Mouse (Mus musculus) hindlimb bud, embryonic 11.5 days (tissue): ENCODE data around the gene Micall2.
"Not testable (repeated sequence)": the region's sequence is repeated elsewhere in the genome, so short reads cannot be mapped to it uniquely, and the experiment has no call there.

Source experiments
- DNase-seq: peaks from one replicate; pipeline ENCODE4 v3.0.0-alpha.2; 2012; ENCODE audit warnings: low read depth, low spot score; ENCODE audit errors: extremely low spot score

Micall2 gene

DNA sequence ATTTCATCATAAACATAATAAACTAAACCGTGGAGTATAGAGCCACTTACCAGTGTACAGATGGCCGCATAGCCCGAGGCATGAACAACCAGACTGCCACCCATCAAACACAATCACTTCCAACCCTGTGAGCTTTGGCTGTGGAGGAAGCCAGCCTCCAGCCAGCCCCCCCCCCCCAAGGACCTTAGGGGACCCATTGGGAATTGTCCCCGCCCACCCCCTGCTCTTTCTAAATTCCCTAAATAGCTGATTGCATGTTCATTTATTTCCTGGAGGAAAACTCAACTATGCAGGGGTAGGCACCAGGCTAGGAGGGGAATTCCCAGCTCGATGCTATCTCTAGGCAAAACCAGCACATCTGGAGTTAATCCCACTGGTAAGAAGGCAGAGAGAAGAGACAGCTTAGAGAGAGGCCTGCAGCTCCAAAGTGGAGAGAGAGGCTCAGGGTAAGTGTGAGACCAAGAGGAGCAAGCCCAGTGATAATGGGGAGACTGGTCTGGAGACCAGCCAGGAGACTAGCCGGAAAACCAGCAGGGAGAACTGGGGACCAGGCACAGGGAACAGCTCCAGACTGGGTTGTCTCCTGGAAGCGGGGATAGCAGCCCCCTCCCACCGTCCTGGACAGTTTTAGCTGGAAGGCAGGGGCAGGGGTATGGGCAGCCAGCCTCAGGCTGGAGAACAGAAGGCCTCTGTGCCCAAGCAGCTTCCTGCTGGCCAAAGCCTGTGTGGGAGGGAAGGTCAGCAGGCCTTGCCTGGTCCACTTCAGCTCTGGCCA lies 5.2 kb downstream of the Micall2 start:
- DNase-seq = no peak

DNA sequence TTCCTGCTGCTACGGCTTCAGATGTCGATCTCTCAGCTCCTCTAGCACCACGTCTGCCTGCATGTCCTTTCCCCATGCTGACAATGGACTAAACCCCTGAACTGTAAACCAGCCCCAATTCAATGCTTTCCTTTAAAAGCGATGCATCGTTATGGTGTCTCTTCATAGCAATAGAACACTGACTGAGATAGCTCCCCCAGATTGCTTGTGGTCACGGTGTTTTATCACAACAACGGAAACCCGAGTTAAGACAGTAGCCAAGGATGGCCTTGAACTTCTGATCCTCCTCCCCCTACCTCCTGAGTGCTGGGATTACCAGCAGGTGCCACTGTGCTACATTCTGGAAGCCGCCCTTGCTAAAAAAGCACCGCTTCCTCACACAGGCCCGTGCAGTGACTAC lies 8.9 kb downstream of the Micall2 start:
- no peak for DNase-seq

DNA sequence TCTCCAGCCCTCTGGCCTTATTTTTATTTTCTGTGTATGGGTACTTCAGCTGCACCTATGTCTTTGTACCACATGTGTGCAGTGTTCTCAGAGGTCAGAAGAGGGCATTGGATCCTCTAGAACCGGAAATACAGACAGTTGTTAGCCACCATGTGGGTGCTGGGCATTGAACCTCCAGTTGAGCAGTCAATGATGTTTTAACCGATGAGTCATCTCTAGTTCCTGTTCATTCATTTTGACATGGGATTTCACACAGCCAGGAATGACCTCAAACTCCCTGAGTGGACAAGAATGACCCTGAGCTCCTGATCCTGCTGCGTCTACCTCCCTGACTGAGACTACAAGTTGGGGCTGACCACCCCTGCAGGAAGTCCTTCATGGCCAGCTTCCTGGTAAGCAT lies 9.9 kb downstream of the Micall2 start:
- DNase-seq = no peak

DNA sequence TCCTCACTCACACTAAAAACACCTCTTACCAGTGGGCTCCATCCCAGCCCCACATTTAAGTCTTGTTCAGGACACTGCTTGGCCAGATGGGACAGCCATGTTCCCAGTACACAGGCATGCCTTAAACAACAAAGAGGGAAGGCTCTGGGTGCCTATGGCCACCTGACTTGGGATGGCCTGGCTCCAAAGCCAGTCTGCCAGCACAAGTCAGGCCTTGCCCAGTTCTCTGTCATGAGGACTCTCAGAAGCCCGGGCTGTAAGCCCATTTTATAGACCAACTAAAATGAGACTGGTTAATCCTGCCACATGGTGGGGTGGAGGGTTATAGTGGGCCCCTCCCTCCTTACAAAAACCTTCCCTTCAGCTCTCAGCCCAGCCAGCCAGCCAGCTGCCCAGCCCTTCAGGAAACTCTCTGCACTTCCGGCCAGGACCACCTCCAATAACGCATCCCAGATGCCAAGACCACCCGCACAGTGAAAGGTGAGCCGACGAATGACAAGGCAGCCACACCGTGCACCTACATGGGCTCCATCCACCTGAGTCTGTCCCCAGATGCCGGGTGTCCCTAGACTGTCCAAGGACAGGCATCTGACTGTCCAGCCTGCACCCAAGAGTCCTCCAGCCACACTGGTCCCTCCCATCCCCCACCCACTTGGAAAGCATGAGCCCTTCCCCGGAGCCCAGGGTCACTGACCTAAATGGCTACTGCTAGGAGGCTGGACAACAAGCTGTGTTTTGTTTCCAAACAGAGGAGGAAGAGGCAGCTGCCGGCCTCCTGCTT lies 11.6 kb downstream of the Micall2 start:
- DNase-seq = peak; percentile 63

DNA sequence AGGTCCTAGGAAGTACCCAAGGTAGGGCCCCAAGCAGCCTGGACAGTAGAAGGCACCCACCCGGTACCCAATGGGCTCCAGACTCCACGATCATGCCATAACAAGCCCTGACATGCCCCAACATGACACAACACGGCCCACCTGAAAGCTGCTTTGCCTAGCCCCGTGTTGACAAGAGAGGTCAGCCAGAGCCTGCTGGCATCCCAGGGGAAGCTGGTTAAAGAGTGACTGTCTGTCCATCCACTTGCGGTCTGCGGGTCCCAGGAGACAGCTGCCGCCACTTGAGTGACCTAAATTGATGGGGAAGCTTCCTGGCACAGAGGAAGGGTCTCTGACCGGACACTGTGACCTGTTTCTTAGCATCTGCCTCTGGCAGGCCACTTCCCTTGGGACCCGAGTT lies 13.0 kb downstream of the Micall2 start:
- DNase-seq = no peak

DNA sequence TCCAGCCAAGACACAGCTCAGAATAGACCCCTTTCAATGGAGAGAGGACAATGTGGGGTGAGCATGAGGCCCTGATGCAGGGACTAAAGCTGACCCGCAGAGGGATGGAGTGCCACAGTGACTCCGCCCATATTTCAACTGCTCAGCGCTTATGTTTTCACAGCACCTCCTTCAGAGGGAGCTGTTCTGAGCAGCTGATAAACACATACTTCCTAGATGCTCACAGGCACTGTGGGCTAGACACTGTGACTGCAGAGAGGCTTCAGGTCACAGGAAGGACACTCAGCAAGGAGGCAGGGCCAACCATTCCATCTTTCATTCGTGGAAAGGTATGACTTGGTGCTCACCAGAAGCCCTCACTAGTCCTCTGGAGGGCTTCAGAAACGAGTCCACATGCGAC lies 13.4 kb downstream of the Micall2 start:
- DNase-seq = no peak

DNA sequence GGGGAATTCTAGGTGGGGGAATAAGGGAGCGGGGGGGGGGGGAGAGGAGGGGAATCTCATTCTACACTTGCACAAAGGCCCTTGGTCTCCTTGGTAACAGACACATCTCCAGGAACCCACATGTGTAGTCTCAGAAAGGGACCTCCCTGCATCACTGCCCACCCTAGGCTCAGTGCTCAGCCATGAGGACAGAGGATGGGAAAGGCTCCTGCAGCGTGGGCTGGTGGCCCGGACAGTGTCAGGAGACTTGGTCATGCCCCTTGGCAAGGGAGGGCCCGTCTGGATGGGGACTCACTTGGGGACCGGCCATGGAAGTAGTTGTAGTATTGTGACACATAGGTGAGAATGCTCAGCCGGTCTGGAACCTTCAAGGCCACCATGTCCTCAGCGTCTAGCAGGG lies 17.2 kb downstream of the Micall2 start:
- no peak for DNase-seq

DNA sequence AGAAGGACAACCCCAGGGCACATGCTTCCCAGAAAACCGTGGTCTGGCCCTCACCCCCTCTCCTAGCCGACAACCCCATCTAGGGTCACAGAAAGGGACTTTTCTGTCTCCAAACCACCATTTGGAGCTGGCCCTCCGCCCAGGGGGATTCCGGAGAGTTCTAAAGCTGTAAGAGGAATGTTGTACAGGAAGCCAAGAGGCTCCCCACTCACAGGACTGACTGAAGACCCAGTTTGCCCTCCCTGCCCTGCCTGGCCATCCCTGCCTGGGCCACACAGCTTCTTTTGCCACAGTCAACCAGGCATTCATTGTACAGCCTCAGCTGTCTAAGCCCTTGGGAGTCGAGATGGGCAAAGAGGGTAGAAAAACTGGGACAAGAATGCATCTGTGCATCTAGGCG lies 17.6 kb downstream of the Micall2 start:
- no peak for DNase-seq

DNA sequence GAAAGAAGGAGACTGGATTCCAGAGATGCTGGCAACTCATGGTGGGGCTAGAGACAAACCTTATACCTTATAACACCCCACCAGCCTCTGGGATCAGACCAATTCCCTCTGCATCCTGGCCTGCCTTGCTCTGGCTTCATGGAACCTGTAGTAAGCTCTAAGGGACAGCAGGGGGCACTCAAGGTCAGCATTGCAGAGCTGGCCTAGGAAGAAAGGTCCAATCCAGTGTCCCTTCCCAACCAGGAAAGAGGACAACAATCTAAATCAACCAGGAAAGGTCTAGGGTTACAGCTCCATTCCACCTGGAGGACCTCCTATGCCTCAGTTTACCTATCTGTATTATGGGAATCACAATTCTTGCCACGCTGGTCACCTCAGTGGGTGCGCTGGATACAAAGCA lies 18.4 kb downstream of the Micall2 start:
- DNase-seq = peak; percentile 39

DNA sequence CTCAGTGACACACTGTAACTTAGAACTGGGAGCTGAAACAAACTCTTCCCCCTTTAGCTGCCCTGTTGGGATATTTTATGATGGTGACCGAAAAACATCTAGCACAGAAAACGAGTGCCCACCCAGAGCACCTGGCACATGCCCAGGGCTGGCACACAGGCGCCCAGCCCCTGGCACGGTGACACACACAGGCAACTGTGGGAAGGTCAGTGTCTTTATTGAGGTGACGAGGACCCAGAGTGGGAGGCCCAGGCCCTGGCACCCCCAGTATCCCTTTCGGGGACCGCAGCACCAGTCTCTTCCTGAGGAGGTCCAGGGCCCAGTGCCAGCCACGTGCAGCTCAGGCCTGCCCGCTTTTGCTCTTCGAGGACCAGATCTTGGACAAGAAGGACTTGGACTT lies 29.6 kb downstream of the Micall2 start:
- no peak for DNase-seq

DNA sequence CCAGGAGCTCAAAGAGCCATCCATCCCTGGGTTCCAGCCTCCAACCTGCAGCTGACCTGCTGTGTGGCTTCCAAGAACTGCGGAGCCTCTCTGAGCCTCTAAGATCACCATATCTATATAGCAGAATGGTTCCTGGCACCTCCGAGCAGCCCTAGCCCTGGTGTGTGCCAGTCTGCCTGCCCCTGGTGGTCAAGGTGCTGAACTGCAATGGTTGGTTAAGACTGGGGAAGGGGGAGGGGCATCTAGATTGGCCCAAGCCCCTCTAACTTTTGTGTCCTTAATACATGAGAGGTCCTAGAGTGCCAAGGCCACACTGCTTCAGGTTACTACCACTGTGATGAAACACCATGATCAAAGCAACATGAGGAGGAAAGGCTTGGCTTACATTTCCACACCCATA lies 33.2 kb downstream of the Micall2 start:
- no peak for DNase-seq

DNA sequence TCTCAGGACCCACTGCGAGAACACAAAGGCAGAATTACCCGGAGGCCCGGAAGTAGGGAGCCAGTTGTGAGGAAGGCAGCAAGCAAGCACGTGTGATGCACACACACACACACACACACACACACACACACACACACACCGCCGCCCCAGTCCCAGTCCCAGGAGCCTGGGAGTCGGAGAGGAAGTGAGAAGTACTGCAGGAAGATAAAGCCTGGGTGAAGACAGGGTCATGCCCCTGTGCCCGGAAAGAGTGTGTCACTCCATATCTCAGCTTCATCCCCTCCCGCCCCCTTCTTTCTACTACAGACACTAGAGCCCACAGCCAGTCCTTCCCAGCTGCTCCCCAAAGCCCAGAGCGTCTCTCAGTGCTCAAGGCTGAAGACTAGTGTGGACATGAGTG lies 33.9 kb downstream of the Micall2 start:
- DNase-seq = no peak

DNA sequence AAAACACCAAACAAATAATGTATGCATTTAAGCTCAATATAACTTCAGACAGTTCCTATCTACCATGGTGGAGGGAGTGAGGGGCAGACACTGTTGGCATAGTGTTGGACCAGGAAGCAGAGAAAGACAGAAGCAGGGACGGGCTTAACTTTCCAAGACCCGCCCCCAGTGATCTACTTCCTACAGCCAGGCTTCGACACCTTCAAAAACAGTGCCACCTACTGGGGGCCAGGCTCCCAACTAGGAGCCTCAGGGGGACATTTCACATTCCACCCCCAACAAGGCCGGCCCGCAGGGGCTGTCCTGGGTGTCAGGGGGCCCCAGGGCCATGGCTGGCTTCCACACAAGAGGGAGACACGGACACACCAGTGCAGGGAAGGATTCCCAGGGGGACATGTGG lies 39.2 kb downstream of the Micall2 start:
- DNase-seq = no peak

DNA sequence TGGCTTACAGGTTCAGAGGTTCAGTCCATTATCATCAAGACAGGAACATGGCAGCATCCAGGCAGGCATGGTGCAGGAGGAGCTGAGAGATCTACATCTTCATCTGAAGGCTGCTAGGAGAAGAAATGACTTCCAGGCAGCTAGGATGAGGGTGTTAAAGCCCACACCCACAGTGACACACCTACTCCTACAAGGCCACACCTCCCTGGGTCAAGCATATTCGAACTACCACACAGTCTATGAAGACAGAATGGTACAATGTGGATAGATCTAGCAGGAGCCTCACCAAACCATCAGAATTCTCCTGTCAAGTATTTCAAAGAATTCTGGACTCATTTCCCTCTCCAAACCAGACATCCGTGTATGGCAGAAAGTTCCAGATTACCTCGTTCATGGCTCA lies 40.3 kb downstream of the Micall2 start:
- DNase-seq = not testable (repeated sequence)

DNA sequence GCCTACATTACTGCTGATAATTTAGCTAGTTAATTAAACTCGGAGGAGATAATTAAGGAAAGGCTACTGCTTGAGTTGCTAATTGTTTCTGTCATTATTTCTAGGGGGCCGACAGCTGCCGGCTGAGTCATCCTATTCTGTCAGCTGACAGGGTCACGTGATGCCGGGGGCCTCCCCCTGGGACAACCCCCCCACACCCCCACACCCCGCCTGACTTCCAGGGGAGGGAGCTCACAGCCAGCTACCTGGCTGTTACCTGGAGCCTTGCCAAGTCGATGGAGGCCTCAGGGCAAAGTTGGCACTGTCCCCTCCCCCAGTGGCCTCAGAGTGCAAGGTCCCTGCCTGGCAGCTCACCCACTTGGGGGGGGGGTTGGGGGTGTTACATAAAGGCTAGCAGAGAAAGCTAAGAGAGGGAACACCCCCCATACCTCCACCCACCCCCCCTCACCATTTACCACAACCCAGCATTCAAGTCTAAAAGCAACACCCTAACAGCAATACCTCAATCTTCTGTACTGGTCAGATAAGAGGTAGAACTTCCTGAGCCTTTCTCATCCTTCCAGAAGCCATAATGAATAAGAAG lies 41.1 kb downstream of the Micall2 start:
- DNase-seq = no peak

DNA sequence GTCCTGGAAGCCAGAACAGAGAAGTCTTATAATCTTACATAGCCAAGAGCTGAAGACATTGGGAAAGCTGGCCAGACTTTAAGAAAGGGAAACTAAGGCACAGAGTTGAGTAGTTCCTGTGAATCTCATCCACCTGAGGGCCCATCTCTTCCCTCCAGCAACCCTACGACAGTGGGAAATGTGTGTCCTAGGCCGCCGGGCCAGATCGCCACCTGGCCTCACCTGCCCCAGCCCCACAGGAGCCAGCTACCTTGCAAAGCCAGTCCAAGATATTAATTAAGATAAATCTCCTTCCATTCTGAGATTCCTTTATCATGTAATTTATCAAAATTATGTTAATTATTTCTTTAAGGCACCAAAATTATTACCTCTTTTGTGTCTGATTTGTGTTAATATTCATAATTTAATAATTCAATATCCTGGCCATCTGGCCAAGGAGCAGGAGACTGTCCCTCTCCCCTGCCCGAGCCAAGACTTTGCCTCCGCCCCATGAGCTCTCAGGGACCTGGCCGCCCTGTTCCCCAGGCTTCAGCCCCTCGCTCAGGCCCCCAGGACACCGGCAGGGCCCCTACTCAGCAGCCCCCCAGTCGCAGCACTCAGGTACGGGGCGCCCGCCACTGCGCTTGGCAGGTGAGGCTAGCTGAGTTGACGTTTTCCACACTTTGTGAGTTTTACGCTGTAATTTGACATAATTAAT lies 41.7 kb downstream of the Micall2 start:
- DNase-seq = no peak

DNA sequence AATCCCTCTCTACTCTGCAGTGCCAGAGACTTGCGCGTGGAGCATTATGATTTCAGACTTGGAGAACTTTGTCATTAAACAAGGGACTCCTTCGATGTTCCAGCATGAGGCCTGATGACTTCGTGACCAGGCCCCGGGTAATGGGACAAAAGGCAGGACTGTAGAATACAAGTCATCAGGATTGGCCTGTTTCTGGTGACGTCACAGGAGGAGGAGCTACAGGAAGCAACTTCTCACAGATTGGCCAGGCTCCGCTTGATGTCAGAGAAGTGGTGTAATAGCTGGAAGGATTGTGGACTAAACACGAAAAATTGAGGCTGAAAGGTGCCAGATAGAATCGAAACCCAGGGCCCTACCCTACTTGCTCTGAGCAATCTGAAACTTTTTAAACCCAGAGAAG lies 45.3 kb downstream of the Micall2 start:
- no peak for DNase-seq

DNA sequence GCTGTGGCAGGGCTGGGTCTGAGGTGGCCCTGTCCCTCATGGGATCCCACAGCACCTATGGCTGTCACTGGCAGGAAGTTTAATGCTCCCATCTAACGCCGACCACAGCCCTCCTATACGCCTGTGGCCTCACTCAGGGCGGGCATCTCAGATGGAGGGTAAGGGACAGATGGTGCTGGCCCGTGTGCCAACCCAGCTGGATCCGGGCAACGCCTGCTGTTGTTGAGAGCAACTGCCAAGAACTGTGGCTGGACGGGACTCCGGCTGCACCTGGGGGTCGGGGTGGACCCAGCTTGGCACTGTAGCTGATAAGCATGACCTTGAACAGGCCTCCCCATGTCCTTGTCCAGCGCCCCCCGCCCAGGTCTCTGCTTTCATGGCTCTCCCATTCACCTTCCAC lies 47.8 kb downstream of the Micall2 start:
- no peak for DNase-seq

DNA sequence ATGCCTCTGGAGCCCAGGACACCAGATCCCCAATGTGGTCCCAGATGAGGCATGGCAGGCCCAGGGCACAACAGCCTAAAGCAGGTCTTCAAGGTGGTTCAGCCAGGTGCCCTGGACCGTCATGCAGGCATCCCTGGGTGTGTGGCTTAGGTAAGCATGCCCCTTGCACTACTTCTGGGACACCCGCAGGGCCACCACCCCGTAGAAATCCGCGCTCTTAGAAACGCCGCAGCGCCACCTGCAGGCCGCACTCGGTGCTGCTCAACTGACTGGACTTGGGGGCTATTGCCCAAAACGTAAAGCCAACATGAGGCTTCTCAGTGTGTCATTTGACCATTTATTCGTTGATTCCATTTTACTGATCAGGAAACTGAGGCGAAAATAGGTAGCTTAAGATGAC lies 48.5 kb downstream of the Micall2 start:
- no peak for DNase-seq

DNA sequence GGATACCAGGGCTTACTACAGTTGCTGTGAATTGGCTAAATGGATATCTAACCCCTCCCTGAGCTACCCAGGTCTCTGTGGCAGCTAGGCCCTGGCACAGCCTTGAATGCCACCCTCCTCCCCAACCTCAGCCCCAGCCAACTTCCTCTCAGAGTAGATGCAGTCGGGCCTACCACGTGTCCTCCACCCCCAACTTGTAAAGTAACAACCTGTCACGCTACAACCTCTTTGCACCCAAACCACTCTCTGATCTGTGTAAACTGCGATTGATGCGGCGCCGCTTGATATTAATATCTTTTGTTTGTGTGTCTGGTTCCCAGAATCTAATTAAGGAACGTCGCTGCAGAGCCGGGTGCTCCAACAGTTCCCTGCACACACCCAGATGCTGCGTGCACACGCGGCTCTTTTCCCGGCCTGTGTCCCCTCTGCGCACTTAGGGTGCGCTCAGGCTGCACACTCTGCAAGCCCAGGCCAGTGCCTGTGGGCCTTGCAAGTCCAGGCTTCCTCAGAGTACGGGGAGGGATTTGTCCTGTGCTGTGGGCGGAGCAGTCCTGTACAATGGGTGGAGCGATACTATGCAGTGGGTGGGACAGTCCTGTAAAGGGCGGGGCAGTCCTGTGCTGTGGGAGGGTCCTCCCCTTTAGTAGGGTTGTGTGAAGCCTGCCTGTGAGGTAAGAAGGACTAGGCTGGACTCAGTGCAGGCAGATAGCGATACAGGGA lies 49.4 kb downstream of the Micall2 start:
- DNase-seq = no peak

DNA sequence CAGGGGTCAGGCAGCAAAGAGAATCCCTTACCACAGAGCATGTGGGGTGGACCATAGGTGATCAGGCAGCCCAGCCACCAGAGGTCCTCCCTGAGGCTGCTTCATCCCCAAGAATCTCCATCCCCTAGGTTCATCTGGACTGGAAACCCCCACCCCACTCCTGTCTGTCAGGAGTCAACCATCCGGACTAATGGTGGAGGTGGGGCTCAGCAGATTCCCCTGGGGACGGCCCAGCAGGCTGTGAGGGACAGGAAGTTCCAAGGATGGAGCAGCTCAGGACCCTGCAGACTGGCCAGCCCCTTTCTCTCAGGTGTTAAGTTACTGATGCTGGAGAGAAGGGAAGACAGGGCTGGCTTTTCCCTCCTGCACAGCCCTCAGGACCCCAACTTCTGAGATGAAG lies 52.9 kb downstream of the Micall2 start:
- DNase-seq = no peak
